Mouse (Mus musculus) limb, embryonic 14.5 days (tissue): ENCODE measurements around the gene Nhsl2. TPM values are rescaled to one million over a fixed set of nuclear protein-coding genes. Genes with fewer than 3 reads are reported as not detected.

Source experiments
- ATAC-seq: fragments of 200-750 bp; cut with Nextera tagmentation; 2 replicates; pipeline ENCODE4 v1.8.0; 2017; ENCODE audit warnings: low read depth, moderate number of reproducible peaks, moderate TSS enrichment; ENCODE audit not compliant: low FRiP score
- DNase-seq: peaks from one replicate; pipeline ENCODE4 v3.0.0-alpha.2; 2015; ENCODE audit warnings: low spot score
- H3K27ac ChIP-seq: fragments of 300-500 bp; sonication (generic); replicated peaks from 2 replicates; pipeline ENCODE4 v1.5.1; 2014; ENCODE audit warnings: low read depth, mild to moderate bottlenecking, low read length, moderate library complexity, mixed read lengths
- H3K27me3 ChIP-seq: fragments of 300-500 bp; sonication (generic); 2 replicates; pipeline ENCODE4 v1.6.1; 2014; ENCODE audit warnings: low read length, mixed read lengths; ENCODE audit not compliant: control insufficient read depth, insufficient read depth
- H3K36me3 ChIP-seq: fragments of 300-500 bp; sonication (generic); 2 replicates; pipeline ENCODE4 v1.6.1; 2014; ENCODE audit warnings: mild to moderate bottlenecking, low read length, moderate library complexity, mixed read lengths; ENCODE audit not compliant: control insufficient read depth, insufficient read depth
- H3K4me1 ChIP-seq: fragments of 300-500 bp; sonication (generic); 2 replicates; pipeline ENCODE4 v1.6.1; 2014; ENCODE audit warnings: antibody characterized with exemption, low read length, mixed read lengths; ENCODE audit not compliant: control insufficient read depth, insufficient read depth
- H3K4me2 ChIP-seq: fragments of 300-500 bp; sonication (generic); replicated peaks from 2 replicates; pipeline ENCODE4 v1.6.1; 2014; ENCODE audit warnings: low read depth, mild to moderate bottlenecking, low read length, moderate library complexity; ENCODE audit not compliant: severe bottlenecking
- H3K4me3 ChIP-seq: fragments of 300-500 bp; sonication (generic); replicated peaks from 2 replicates; pipeline ENCODE4 v1.5.1; 2014; ENCODE audit warnings: low read length
- H3K9ac ChIP-seq: fragments of 300-500 bp; sonication (generic); 2 replicates; pipeline ENCODE4 v1.6.1; 2014; ENCODE audit warnings: mild to moderate bottlenecking, low read depth, low read length, moderate library complexity; ENCODE audit not compliant: severe bottlenecking
- H3K9me3 ChIP-seq: fragments of 300-500 bp; sonication (generic); 2 replicates; pipeline ENCODE4 v1.6.1; 2016; ENCODE audit warnings: low read length; ENCODE audit not compliant: control insufficient read depth
- POLR2A ChIP-seq: fragments of 200-500 bp; IDR thresholded peaks from 2 replicates; pipeline ENCODE4 v1.8.0; 2012; ENCODE audit warnings: inconsistent platforms, mild to moderate bottlenecking, moderate library complexity, borderline replicate concordance; ENCODE audit not compliant: insufficient read depth, insufficient read length; ENCODE audit errors: extremely low read depth
- WGBS: fragments of 180-500 bp; shearing (Covaris S2); extraction: QIAGEN DNeasy Blood & Tissue Kit; methylation state at CpG from one replicate; pipeline ENCODE4 v1.1.7; 2014; 5-methylcytosine and 5-hydroxymethylcytosine counted together
- polyA plus RNA-seq, 2 experiments: library from polyadenylated mRNA; depleted of rRNA in 1 of 2; stranded (reverse) in 1 of 2; unstranded in 1 of 2; fragments of >200 nt; fragmentation: Nextera tagmentation in 1 of 2; extraction: Ambion mirVana in 1 of 2; gene quantifications; 2 replicates each; pipeline versions ENCODE4 v1.2.1 to v1.2.3; 2012 to 2014

Gene Nhsl2
- polyA plus RNA-seq, 2 experiments = 6.6 to 13.5 TPM

DNA sequence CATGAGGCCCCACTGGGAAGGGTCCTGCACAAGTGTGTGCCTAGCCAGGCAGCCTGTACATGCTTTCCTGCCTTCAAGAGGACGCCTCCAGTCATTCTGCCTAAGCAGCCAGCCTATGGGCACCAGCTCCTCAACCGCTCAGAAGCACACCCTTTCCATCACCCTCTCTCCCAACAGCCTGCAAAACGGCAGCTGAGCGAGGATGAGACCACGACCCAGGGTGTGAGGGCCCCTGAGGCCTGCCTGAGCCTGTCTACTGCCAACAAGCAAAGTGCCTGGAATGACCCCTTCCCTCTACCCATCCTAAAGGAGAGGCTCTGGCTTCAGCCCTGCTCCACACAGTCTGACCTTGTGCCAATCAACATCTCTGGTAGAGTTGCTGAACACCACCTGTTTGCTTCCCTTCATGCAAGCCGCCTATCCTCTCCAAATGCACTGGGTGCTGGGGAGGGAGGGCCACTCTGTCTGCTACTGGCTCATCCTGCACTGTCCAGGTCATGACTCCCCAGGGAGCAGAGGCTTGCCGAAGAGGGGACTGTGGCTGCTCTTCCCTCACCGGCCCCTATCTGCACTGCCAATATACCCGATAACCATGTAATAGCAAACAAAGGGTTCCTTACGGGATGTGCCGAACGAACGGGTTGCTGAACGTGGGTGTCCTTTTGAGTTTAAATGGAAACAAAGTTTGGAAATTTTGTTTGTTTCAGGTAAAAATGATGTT is 224.6 kb downstream of the Nhsl2 start:
- no peaks in the 10 kb centered on the region; the same call in 1 of the 2 replicates for H3K27me3 ChIP-seq
- no peaks in the 10 kb centered on the region; the same call in 1 of the 2 replicates for H3K36me3 ChIP-seq
- no peak overlapping the region for H3K4me3 ChIP-seq
- no peak overlapping the region for H3K27ac ChIP-seq
- DNase-seq = no peak
- no peaks in the 10 kb centered on the region for H3K9me3 ChIP-seq
- WGBS = 83% methylated on average over 14 of the region's 14 CpGs
- no peak for ATAC-seq
- H3K4me1 ChIP-seq = peaks cover 4% of the 10 kb centered on the region; the same call in 1 of the 2 replicates
- no peak overlapping the region for H3K4me2 ChIP-seq
- TF ChIP-seq POLR2A = no peak
- no peak overlapping the region for H3K9ac ChIP-seq

DNA sequence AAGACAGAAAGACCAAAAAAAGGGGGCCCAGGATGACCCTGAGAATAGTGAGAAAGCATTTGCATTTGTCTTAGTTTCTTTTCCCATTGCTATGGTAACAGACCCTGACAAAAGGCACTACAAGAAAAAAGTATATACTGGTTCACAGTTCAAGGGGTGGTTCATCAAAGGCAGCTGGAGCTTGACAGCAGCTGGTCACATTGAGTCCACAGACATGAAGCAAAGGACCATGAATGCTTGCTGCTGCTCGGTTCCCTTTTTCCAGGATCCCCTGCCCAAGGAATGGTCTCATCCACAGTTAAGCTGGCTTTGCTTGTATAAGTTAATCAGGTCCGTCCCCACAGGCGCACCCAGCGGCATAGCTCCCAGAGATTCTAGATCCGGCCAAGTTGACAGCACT is 225.2 kb downstream of the Nhsl2 start:
- H3K9me3 ChIP-seq = no peaks in the 10 kb centered on the region
- WGBS = 73% methylated on average over 5 of the region's 5 CpGs
- TF ChIP-seq POLR2A = no peak
- no peak for ATAC-seq
- H3K27me3 ChIP-seq = no peaks in the 10 kb centered on the region; the same call in 1 of the 2 replicates
- H3K4me2 ChIP-seq = no peak overlapping the region
- H3K9ac ChIP-seq = no peak overlapping the region
- H3K4me3 ChIP-seq = no peak overlapping the region
- no peak overlapping the region for H3K27ac ChIP-seq
- peaks cover 4% of the 10 kb centered on the region; the same call in 1 of the 2 replicates for H3K4me1 ChIP-seq
- H3K36me3 ChIP-seq = no peaks in the 10 kb centered on the region; the same call in 1 of the 2 replicates
- no peak for DNase-seq

GRCm38 (mm10) chrX:102075158-102075557 is 226.0 kb downstream of the Nhsl2 start:
- H3K9me3 ChIP-seq = no peaks in the 10 kb centered on the region
- H3K4me1 ChIP-seq = no peaks in the 10 kb centered on the region
- no peak overlapping the region for H3K9ac ChIP-seq
- TF ChIP-seq POLR2A = no peak
- H3K27me3 ChIP-seq = no peaks in the 10 kb centered on the region; the same call in 1 of the 2 replicates
- no peak overlapping the region for H3K4me3 ChIP-seq
- no peak overlapping the region for H3K4me2 ChIP-seq
- DNase-seq (no peak), ATAC-seq (no peak)
- no peaks in the 10 kb centered on the region; the same call in 1 of the 2 replicates for H3K36me3 ChIP-seq
- WGBS = 79% methylated on average over 4 of the region's 4 CpGs
- no peak overlapping the region for H3K27ac ChIP-seq

DNA sequence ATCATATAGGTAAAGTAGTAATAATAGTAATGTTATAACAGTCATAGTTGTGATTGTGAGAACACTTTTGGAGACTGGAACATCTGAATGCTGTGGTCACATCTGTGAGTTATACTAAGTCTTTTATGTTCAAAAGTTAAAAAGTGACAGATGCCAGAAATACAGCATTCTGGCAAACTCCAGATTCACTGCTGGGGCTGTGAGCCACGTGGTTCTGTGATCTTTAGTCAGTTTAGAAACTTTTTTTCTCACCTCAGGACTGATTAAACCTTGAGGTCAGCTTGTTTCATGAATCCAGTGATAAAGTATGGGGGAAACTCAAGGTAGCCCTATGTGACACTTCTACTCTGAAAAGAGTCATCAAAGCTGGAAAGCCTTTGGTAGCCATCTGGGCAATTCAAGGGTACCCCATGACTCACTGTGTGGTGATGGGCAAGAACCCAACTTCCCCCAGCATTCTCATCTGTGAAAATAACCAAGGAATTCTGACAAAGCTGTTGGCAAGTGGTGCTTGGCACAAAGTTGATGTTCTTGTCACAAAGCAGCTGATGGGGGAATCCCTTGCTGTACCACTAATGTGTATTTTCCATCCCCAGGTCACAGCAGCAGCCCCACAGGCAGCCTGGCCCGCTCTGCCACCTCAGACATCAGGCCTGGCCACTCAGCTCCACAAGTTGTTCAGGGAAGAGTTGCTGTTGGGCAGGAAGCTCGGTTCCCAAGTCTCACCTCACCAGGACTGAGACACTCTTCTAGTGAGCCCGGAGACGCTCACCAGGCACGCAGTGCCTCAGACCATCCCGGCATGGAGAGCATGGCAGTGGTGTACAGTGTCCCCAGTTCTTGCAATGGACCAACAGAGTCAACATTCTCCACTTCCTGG is 227.9 kb downstream of the Nhsl2 start:
- DNase-seq (no peak), ATAC-seq (no peak)
- no peak for TF ChIP-seq POLR2A
- Histone ChIP-seq H3K27me3 (no peaks in the 10 kb centered on the region; the same call in 1 of the 2 replicates), H3K4me1 (no peaks in the 10 kb centered on the region), H3K36me3 (no peaks in the 10 kb centered on the region; the same call in 1 of the 2 replicates), H3K4me2 (no peak overlapping the region), H3K27ac (no peak overlapping the region), H3K9ac (no peak overlapping the region), H3K9me3 (no peaks in the 10 kb centered on the region), H3K4me3 (no peak overlapping the region)
- WGBS = 80% methylated on average over 7 of the region's 7 CpGs

DNA sequence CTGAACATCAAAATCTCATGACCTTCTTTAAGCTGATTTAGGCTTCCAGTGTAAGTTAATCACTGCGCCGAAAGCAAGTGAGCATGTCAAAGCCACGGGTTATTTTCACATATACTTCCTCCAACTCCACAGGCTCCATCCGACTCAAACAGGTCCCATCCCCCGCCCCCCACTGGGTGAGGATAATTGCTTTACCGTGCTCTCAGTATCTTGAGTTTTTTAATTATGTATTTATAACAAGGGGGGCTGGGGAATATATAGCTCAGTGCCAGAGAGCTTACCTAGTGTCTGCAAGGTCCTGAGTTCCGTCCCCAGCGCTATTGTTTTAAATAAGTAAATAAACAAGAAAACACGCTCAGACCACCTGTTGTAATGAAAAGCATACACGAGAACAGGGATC is 231.9 kb downstream of the Nhsl2 start:
- Histone ChIP-seq H3K36me3 (no peaks in the 10 kb centered on the region; the same call in 1 of the 2 replicates), H3K9ac (no peak overlapping the region), H3K4me3 (no peak overlapping the region), H3K4me1 (no peaks in the 10 kb centered on the region), H3K27me3 (no peaks in the 10 kb centered on the region; the same call in 1 of the 2 replicates), H3K9me3 (no peaks in the 10 kb centered on the region), H3K4me2 (no peak overlapping the region), H3K27ac (no peak overlapping the region)
- DNase-seq = no peak
- ATAC-seq = no peak
- TF ChIP-seq POLR2A = no peak
- WGBS = 51% methylated on average over 10 of the region's 10 CpGs
